Mouse (Mus musculus): ENCODE measurements around the gene Ucp2.

DNA sequence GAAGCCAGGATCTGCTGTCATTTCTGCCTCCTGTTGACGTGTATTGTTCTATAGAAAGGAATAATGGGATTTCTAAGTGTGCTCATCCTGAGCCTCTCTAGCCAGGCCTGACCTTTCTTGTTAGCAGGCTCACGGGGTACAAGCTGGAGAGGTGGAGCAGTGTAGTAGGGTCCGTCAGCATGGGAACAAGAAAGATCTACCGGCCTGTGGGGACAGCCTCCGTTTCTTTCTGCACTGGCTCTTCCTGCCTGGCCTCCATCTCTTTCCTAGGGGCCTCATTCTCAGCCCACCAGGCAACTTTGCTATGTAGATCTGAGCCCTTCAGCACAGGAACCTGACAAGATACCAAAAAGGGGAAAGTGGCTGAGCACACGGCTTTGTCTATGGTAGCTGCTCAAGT, 24.4 kb upstream of the Ucp2 start:
- no peak for TF ChIP-seq MAFK (IDR thresholded peaks at IDR 0.05; ENCODE audit: insufficient read depth, low read depth, low read length)
- TF ChIP-seq ZC3H11A (IDR thresholded peaks at IDR 0.05; ENCODE audit: borderline replicate concordance, low read depth, low read length): no peak
- TF ChIP-seq CHD2 (IDR thresholded peaks at IDR 0.05; ENCODE audit: low read depth, low read length): no peak

All from ES-E14 (cell line).